Mouse (Mus musculus): ENCODE data around the gene Prpf38b. TPM values are rescaled to one million over a fixed set of nuclear protein-coding genes. Genes with fewer than 3 reads are reported as not detected.

The Prpf38b gene
- total RNA-seq, 1 experiment = 70.6 TPM

GRCm38 (mm10) chr3:108918852-108919251 is 7.3 kb upstream of the Prpf38b start:
- Histone ChIP-seq H3K27ac (ENCODE audit: insufficient read depth, low read depth, low read length, poor library complexity, severe bottlenecking) (no peak overlapping the region), H3K36me3 (ENCODE audit: control insufficient read depth, insufficient read depth, low read length, poor library complexity, severe bottlenecking) (no peaks in the 10 kb centered on the region), H3K4me1 (ENCODE audit: control insufficient read depth in 2 of 2, insufficient read depth in 2 of 2, low read length in 2 of 2, poor library complexity in 1 of 2) (no peaks in the 10 kb centered on the region), H3K9me3 (ENCODE audit: control insufficient read depth, insufficient read depth, low read depth, low read length) (no peaks in the 10 kb centered on the region), H3K4me3 (ENCODE audit: insufficient read depth in 1 of 2, low read depth in 1 of 2, low read length in 2 of 2, poor library complexity in 1 of 2, severe bottlenecking in 1 of 2) (no peak overlapping the region), H3K9ac (ENCODE audit: insufficient read depth, low read depth, low read length, poor library complexity, severe bottlenecking) (no peak overlapping the region)
- TF ChIP-seq CHD2 (IDR thresholded peaks at IDR 0.05; ENCODE audit: low read depth, low read length) = no peak
- in situ Hi-C loops (cut with MboI; ENCODE audit: low sequenced_read_pairs in 2 of 2, unreplicated experiment in 2 of 2) = no loop called here
- DNase-seq (ENCODE audit: low read depth, low spot score) = no peak

GRCm38 (mm10) chr3:108917986-108918385 is 6.5 kb upstream of the Prpf38b start:
- no peak overlapping the region for H3K9ac ChIP-seq (ENCODE audit: insufficient read depth, low read depth, low read length, poor library complexity, severe bottlenecking)
- TF ChIP-seq ZC3H11A (IDR thresholded peaks at IDR 0.05; ENCODE audit: borderline replicate concordance, low read depth, low read length) (no peak), CHD2 (IDR thresholded peaks at IDR 0.05; ENCODE audit: low read depth, low read length) (no peak), HCFC1 (IDR thresholded peaks at IDR 0.05; ENCODE audit: borderline replicate concordance, insufficient read depth, low read length) (no peak)
- in situ Hi-C loops (cut with MboI; ENCODE audit: low sequenced_read_pairs in 2 of 2, unreplicated experiment in 2 of 2) = no loop called here
- DNase-seq (ENCODE audit: low read depth, low spot score) = no peak
- no peaks in the 10 kb centered on the region for H3K36me3 ChIP-seq (ENCODE audit: control insufficient read depth, insufficient read depth, low read length, poor library complexity, severe bottlenecking)
- H3K4me1 ChIP-seq (ENCODE audit: control insufficient read depth in 2 of 2, insufficient read depth in 2 of 2, low read length in 2 of 2, poor library complexity in 1 of 2) = 0 out of 4 replicates have a peak, but pooled peaks cover 0 to 3% of the 10 kb centered on the region in 2 experiments
- no peak overlapping the region for H3K27ac ChIP-seq (ENCODE audit: insufficient read depth, low read depth, low read length, poor library complexity, severe bottlenecking)
- H3K9me3 ChIP-seq (ENCODE audit: control insufficient read depth, insufficient read depth, low read depth, low read length) = no peaks in the 10 kb centered on the region
- H3K4me3 ChIP-seq (ENCODE audit: insufficient read depth in 1 of 2, low read depth in 1 of 2, low read length in 2 of 2, poor library complexity in 1 of 2, severe bottlenecking in 1 of 2) = no peak overlapping the region

GRCm38 (mm10) chr3:108916857-108917256 is 5.3 kb upstream of the Prpf38b start:
- Histone ChIP-seq H3K4me3 (ENCODE audit: insufficient read depth in 1 of 2, low read depth in 1 of 2, low read length in 2 of 2, poor library complexity in 1 of 2, severe bottlenecking in 1 of 2) (no peak overlapping the region), H3K9ac (ENCODE audit: insufficient read depth, low read depth, low read length, poor library complexity, severe bottlenecking) (no peak overlapping the region), H3K36me3 (ENCODE audit: control insufficient read depth, insufficient read depth, low read length, poor library complexity, severe bottlenecking) (no peaks in the 10 kb centered on the region), H3K27ac (ENCODE audit: insufficient read depth, low read depth, low read length, poor library complexity, severe bottlenecking) (no peak overlapping the region), H3K4me1 (ENCODE audit: control insufficient read depth in 2 of 2, insufficient read depth in 2 of 2, low read length in 2 of 2, poor library complexity in 1 of 2) (0 out of 4 replicates have a peak, but pooled peaks cover 0 to 3% of the 10 kb centered on the region in 2 experiments), H3K9me3 (ENCODE audit: control insufficient read depth, insufficient read depth, low read depth, low read length) (no peaks in the 10 kb centered on the region)
- no peak for DNase-seq (ENCODE audit: low read depth, low spot score)
- in situ Hi-C loops (cut with MboI; ENCODE audit: low sequenced_read_pairs in 2 of 2, unreplicated experiment in 2 of 2) = no loop called here
- TF ChIP-seq HCFC1 (IDR thresholded peaks at IDR 0.05; ENCODE audit: borderline replicate concordance, insufficient read depth, low read length) = no peak
- no peak for TF ChIP-seq ZNF384 (IDR thresholded peaks at IDR 0.05; ENCODE audit: low read depth, low read length)
- TF ChIP-seq ZC3H11A (IDR thresholded peaks at IDR 0.05; ENCODE audit: borderline replicate concordance, low read depth, low read length) = no peak
- no peak for TF ChIP-seq MAFK (IDR thresholded peaks at IDR 0.05; ENCODE audit: insufficient read depth, low read depth, low read length)
- no peak for TF ChIP-seq CHD2 (IDR thresholded peaks at IDR 0.05; ENCODE audit: low read depth, low read length)

GRCm38 (mm10) chr3:108915999-108916398 is 4.5 kb upstream of the Prpf38b start:
- peak; percentile 59; the same call in 1 of the 2 replicates for TF ChIP-seq ZNF384 (IDR thresholded peaks at IDR 0.05; ENCODE audit: low read depth, low read length)
- TF ChIP-seq HCFC1 (IDR thresholded peaks at IDR 0.05; ENCODE audit: borderline replicate concordance, insufficient read depth, low read length) = no peak
- TF ChIP-seq CHD2 (IDR thresholded peaks at IDR 0.05; ENCODE audit: low read depth, low read length) = no peak
- H3K4me1 ChIP-seq (ENCODE audit: control insufficient read depth in 2 of 2, insufficient read depth in 2 of 2, low read length in 2 of 2, poor library complexity in 1 of 2) = 0 out of 4 replicates have a peak, but pooled peaks cover 0 to 3% of the 10 kb centered on the region in 2 experiments
- no peaks in the 10 kb centered on the region for H3K9me3 ChIP-seq (ENCODE audit: control insufficient read depth, insufficient read depth, low read depth, low read length)
- DNase-seq (ENCODE audit: low read depth, low spot score) = no peak
- no peak overlapping the region for H3K27ac ChIP-seq (ENCODE audit: insufficient read depth, low read depth, low read length, poor library complexity, severe bottlenecking)
- H3K9ac ChIP-seq (ENCODE audit: insufficient read depth, low read depth, low read length, poor library complexity, severe bottlenecking) = no peak overlapping the region
- no peaks in the 10 kb centered on the region for H3K36me3 ChIP-seq (ENCODE audit: control insufficient read depth, insufficient read depth, low read length, poor library complexity, severe bottlenecking)
- in situ Hi-C loops (cut with MboI; ENCODE audit: low sequenced_read_pairs in 2 of 2, unreplicated experiment in 2 of 2) = no loop called here
- H3K4me3 ChIP-seq (ENCODE audit: insufficient read depth in 1 of 2, low read depth in 1 of 2, low read length in 2 of 2, poor library complexity in 1 of 2, severe bottlenecking in 1 of 2) = no peak overlapping the region

- H3K4me1 ChIP-seq (ENCODE audit: control insufficient read depth in 2 of 2, insufficient read depth in 2 of 2, low read length in 2 of 2, poor library complexity in 1 of 2) = 0 out of 4 replicates have a peak, but pooled peaks cover 0 to 3% of the 10 kb centered on the region in 2 experiments
- H3K36me3 ChIP-seq (ENCODE audit: control insufficient read depth, insufficient read depth, low read length, poor library complexity, severe bottlenecking) = peaks cover 17% of the 10 kb centered on the region
- TF ChIP-seq HCFC1 (IDR thresholded peaks at IDR 0.05; ENCODE audit: borderline replicate concordance, insufficient read depth, low read length) = no peak
- TF ChIP-seq CHD2 (IDR thresholded peaks at IDR 0.05; ENCODE audit: low read depth, low read length) = no peak
- TF ChIP-seq MAFK (IDR thresholded peaks at IDR 0.05; ENCODE audit: insufficient read depth, low read depth, low read length) = no peak
- no peak for TF ChIP-seq ZNF384 (IDR thresholded peaks at IDR 0.05; ENCODE audit: low read depth, low read length)
- TF ChIP-seq ZC3H11A (IDR thresholded peaks at IDR 0.05; ENCODE audit: borderline replicate concordance, low read depth, low read length) = no peak
- H3K4me3 ChIP-seq (ENCODE audit: insufficient read depth in 1 of 2, low read depth in 1 of 2, low read length in 2 of 2, poor library complexity in 1 of 2, severe bottlenecking in 1 of 2) = peak overlapping the region; percentile 87 to 90
- no peaks in the 10 kb centered on the region for H3K9me3 ChIP-seq (ENCODE audit: control insufficient read depth, insufficient read depth, low read depth, low read length)
- in situ Hi-C loops (cut with MboI; ENCODE audit: low sequenced_read_pairs in 2 of 2, unreplicated experiment in 2 of 2) = no loop called here
- DNase-seq (ENCODE audit: low read depth, low spot score) = peak; percentile 41
- H3K9ac ChIP-seq (ENCODE audit: insufficient read depth, low read depth, low read length, poor library complexity, severe bottlenecking) = peak overlapping the region; percentile 97
- H3K27ac ChIP-seq (ENCODE audit: insufficient read depth, low read depth, low read length, poor library complexity, severe bottlenecking) = peak overlapping the region; percentile 74
Observed at GRCm38 (mm10) chr3:108911081-108911547, 413 bp downstream of the Prpf38b start.

Data from ES-E14 (cell line).